ENCODE assay signal across 8 mouse cellular contexts in the genomic region with DNA sequence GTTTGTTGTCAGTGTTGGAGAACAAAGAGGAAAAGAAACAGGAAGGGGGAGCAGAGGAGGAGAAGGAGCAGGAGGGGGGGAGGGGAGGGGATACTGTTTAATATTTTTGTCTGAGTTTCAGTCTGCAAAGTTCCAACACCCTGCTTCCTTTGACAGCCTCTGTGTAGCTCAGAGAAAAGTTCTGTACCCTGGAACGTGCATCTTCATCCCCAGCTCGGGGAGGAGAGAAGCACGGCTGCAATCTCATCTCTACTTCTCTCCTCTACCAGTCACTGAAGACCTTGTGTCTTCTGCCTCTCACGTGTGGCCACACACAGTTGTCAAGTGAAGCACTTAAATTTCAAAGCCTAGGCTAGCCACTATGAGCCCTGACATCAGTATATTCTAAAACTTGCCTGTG. TPM values are rescaled to one million over a fixed set of nuclear protein-coding genes. Genes with fewer than 3 reads are reported as not detected.
A peak's percentile ranks its signal among the peaks of the same experiment; 100 is the strongest.
DNase-seq lines count a peak whose midpoint lies in the region; ATAC-seq and TF ChIP-seq lines count a peak whose summit lies in the region.

No protein-coding gene starts in this region.

- no peaks in the 10 kb centered on the region for H3K27me3 ChIP-seq in heart, embryonic 10.5 days (ENCODE audit: insufficient read depth, poor library complexity, severe bottlenecking)
- H3K27me3 ChIP-seq in lung, postnatal 0 days (replicated peaks; ENCODE audit: insufficient read depth, low read length), result no peaks in the 10 kb centered on the region
- no peaks in the 10 kb centered on the region for H3K27me3 ChIP-seq in intestine, embryonic 15.5 days (replicated peaks)
- H3K27me3 ChIP-seq in stomach, embryonic 14.5 days (ENCODE audit: control insufficient read depth, insufficient read depth, low read length), result no peaks in the 10 kb centered on the region

- ATAC-seq in lung, postnatal 0 days, result no peak
- ATAC-seq in intestine, embryonic 15.5 days, result no peak
- ATAC-seq in stomach, embryonic 14.5 days (ENCODE audit: insufficient number of reproducible peaks, insufficient read depth, low FRiP score, low read depth), result no peak
- ATAC-seq in megakaryocyte-erythroid progenitor cell, adult 5-6 weeks (replicated peaks; ENCODE audit: low FRiP score, low TSS enrichment, poor library complexity, severe bottlenecking), result no peak

- WGBS in heart, embryonic 10.5 days, result 41% methylated on average over 4 of the region's 4 CpGs
- 23% methylated on average over 4 of the region's 4 CpGs for WGBS in lung, postnatal 0 days
- 14% methylated on average over 4 of the region's 4 CpGs for WGBS in lung, adult 2 months
- 16% methylated on average over 4 of the region's 4 CpGs for WGBS in intestine, embryonic 15.5 days
- WGBS in stomach, embryonic 14.5 days, result 21% methylated on average over 4 of the region's 4 CpGs

- TF ChIP-seq CTCF in lung, postnatal 0 days (IDR thresholded peaks at IDR 0.05), result no peak
- TF ChIP-seq CTCF in lung, adult 2 months (IDR thresholded peaks at IDR 0.05; ENCODE audit: insufficient read depth, low read length), result no peak

- TF ChIP-seq POLR2A in lung, adult 2 months (IDR thresholded peaks at IDR 0.05; ENCODE audit: borderline replicate concordance, extremely low read depth, low read depth, low read length), result no peak

- DNase-seq in heart, embryonic 10.5 days (ENCODE audit: low spot score), result no peak
- DNase-seq in heart, postnatal 14 days, result no peak
- DNase-seq in lung, postnatal 0 days (ENCODE audit: low spot score), result no peak
- DNase-seq in lung, adult 2 months, result no peak
- DNase-seq in cerebellum, adult 9-10 months, result no peak

- no peak overlapping the region for H3K27ac ChIP-seq in heart, embryonic 10.5 days
- H3K27ac ChIP-seq in lung, postnatal 0 days (ENCODE audit: low read length), result no peak overlapping the region
- no peak overlapping the region for H3K27ac ChIP-seq in intestine, embryonic 15.5 days
- no peak overlapping the region for H3K27ac ChIP-seq in stomach, embryonic 14.5 days (ENCODE audit: low read length)

- no peak for TF ChIP-seq EP300 in lung, postnatal 0 days (IDR thresholded peaks at IDR 0.05)

- intact Hi-C loops in heart, postnatal 14 days (cut with DNase I), result no loop called here

- H3K4me1 ChIP-seq in heart, embryonic 10.5 days, result no peaks in the 10 kb centered on the region
- H3K4me1 ChIP-seq in lung, postnatal 0 days (ENCODE audit: insufficient read depth, low read depth, low read length), result no peaks in the 10 kb centered on the region
- H3K4me1 ChIP-seq in lung, adult 2 months (ENCODE audit: control insufficient read depth, insufficient read depth, low read length), result 0 out of 2 replicates have a peak, but pooled peaks cover 2% of the 10 kb centered on the region
- H3K4me1 ChIP-seq in intestine, embryonic 15.5 days (replicated peaks), result no peaks in the 10 kb centered on the region
- H3K4me1 ChIP-seq in stomach, embryonic 14.5 days (ENCODE audit: control insufficient read depth, insufficient read depth, low read length), result no peaks in the 10 kb centered on the region

- H3K4me2 ChIP-seq in lung, postnatal 0 days (replicated peaks; ENCODE audit: low read depth, low read length), result peak overlapping the region; percentile 41
- peak overlapping the region; percentile 45 for H3K4me2 ChIP-seq in intestine, embryonic 15.5 days (replicated peaks)
- H3K4me2 ChIP-seq in stomach, embryonic 14.5 days (replicated peaks; ENCODE audit: low read depth, low read length), result peak overlapping the region; percentile 32

- no peaks in the 10 kb centered on the region for H3K36me3 ChIP-seq in heart, embryonic 10.5 days
- H3K36me3 ChIP-seq in lung, postnatal 0 days (ENCODE audit: insufficient read depth, low read length), result no peaks in the 10 kb centered on the region
- no peaks in the 10 kb centered on the region for H3K36me3 ChIP-seq in intestine, embryonic 15.5 days
- no peaks in the 10 kb centered on the region for H3K36me3 ChIP-seq in stomach, embryonic 14.5 days (ENCODE audit: control insufficient read depth, insufficient read depth, low read length)

- H3K4me3 ChIP-seq in heart, embryonic 10.5 days, result peak overlapping the region; percentile 31
- no peak overlapping the region for H3K4me3 ChIP-seq in lung, postnatal 0 days (ENCODE audit: low read depth, low read length)
- no peak overlapping the region for H3K4me3 ChIP-seq in lung, adult 2 months (replicated peaks; ENCODE audit: extremely low read depth, low read depth, low read length)
- H3K4me3 ChIP-seq in intestine, embryonic 15.5 days (replicated peaks), result no peak overlapping the region
- H3K4me3 ChIP-seq in stomach, embryonic 14.5 days (ENCODE audit: low read depth, low read length), result no peak overlapping the region; the same call in 1 of the 2 replicates

- H3K9ac ChIP-seq in lung, postnatal 0 days (replicated peaks; ENCODE audit: low read depth), result no peak overlapping the region
- no peak overlapping the region for H3K9ac ChIP-seq in intestine, embryonic 15.5 days
- 0 out of 2 replicates have a peak overlapping the region, but pooled peaks have one; percentile 18 for H3K9ac ChIP-seq in stomach, embryonic 14.5 days (replicated peaks; ENCODE audit: low read depth, low read length)

- no peaks in the 10 kb centered on the region for H3K9me3 ChIP-seq in heart, embryonic 10.5 days
- no peaks in the 10 kb centered on the region for H3K9me3 ChIP-seq in lung, postnatal 0 days (ENCODE audit: low read length)
- H3K9me3 ChIP-seq in intestine, embryonic 15.5 days, result no peaks in the 10 kb centered on the region
- no peaks in the 10 kb centered on the region for H3K9me3 ChIP-seq in stomach, embryonic 14.5 days (ENCODE audit: control insufficient read depth, low read depth, low read length)

RNA-seq across cellular contexts. Expression of a gene that starts 55.1 kb away (rescaled TPM):
- 0.05 TPM in 1 of 2 replicates, not detected in the other for polyA plus RNA-seq in heart, embryonic 10.5 days (2016; fragmentation: Nextera tagmentation; extraction: Ambion mirVana)
- under 1 TPM in 1 of 2 experiments, not detected in 1; 0.27 TPM for total RNA-seq in heart, postnatal 14 days (2021)
- 0.02 and 0.05 TPM in 2 replicates for polyA plus RNA-seq in lung, postnatal 0 days (2015; fragmentation: Nextera tagmentation; extraction: Ambion mirVana)
- polyA plus RNA-seq in lung, adult 2 months (2012; rRNA removed), result not detected in 2 replicates
- polyA plus RNA-seq in intestine, embryonic 15.5 days (2015; fragmentation: Nextera tagmentation; extraction: Ambion mirVana), result 0.03 TPM in 1 of 2 replicates, not detected in the other
- polyA plus RNA-seq in stomach, embryonic 14.5 days (2014; fragmentation: Nextera tagmentation; extraction: Ambion mirVana), result 0.10 TPM in 2 replicates
- not detected in 2 replicates for total RNA-seq in megakaryocyte-erythroid progenitor cell, adult 5-6 weeks (2014; fragmentation: Nextera tagmentation)
- total RNA-seq in megakaryocyte-erythroid progenitor cell, adult 5-6 weeks (2017), result not detected in 2 replicates

RNA-seq across cellular contexts. Expression of a gene that starts 59.5 kb away (rescaled TPM):
- polyA plus RNA-seq in heart, embryonic 10.5 days (2016; fragmentation: Nextera tagmentation; extraction: Ambion mirVana), result 287 and 342 TPM in 2 replicates
- 10 to 100 TPM; 74.3 to 83.6 TPM for total RNA-seq in heart, postnatal 14 days (2021)
- 201 and 206 TPM in 2 replicates for polyA plus RNA-seq in lung, postnatal 0 days (2015; fragmentation: Nextera tagmentation; extraction: Ambion mirVana)
- polyA plus RNA-seq in lung, adult 2 months (2012; rRNA removed), result 14.5 and 20.3 TPM in 2 replicates
- 294 and 358 TPM in 2 replicates for polyA plus RNA-seq in intestine, embryonic 15.5 days (2015; fragmentation: Nextera tagmentation; extraction: Ambion mirVana)
- polyA plus RNA-seq in stomach, embryonic 14.5 days (2014; fragmentation: Nextera tagmentation; extraction: Ambion mirVana), result 362 and 409 TPM in 2 replicates
- total RNA-seq in megakaryocyte-erythroid progenitor cell, adult 5-6 weeks (2014; fragmentation: Nextera tagmentation), result 135 and 139 TPM in 2 replicates
- total RNA-seq in megakaryocyte-erythroid progenitor cell, adult 5-6 weeks (2017), result 242 and 249 TPM in 2 replicates
